Mouse (Mus musculus) neural tube, embryonic 10.5 days (tissue): Measurements from ENCODE around the gene Ror1.

ENCODE experiments used
- DNase-seq: peaks from one replicate; pipeline ENCODE4 v3.0.0-alpha.2; 2017; ENCODE audit warnings: low spot score; ENCODE audit errors: extremely low spot score

Ror1 gene

DNA sequence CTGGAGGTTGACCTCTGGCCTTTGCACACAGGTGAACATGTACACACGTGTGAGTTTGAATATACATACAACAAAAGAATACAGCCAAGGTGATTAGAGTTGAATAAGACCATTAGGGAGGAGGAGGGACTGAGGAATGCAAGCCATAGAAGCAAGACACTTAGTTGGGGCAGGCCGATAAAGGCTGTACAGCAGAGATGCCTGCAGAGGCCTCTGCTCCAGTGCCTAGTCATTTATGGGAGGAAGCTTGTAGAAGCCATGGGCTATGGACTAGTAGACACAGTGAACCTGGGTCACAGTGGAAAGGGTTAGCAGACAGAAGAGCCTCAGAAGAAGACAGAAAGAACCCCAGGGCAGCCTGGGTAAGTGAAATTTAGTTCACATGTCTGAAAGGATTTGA lies 155.7 kb downstream of the Ror1 start:
- no peak for DNase-seq

DNA sequence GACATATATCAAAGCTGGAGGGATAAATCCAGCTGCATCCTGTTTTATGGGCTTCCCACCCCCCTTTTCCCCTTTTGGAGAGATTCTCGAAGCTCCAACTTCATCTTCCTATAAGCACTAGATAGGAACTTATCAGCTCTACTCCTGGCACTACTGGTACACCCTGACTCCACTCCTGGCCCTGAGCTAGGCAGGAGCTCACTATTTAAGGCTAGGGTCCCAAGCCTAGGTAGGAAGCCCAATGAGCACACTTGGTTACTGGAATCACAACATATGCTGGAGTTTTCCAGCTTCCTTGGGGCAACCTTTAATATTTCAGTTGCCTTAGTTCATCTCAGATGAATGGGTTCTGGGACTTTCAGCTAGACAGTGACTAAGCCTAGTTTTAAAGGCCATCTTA lies 156.5 kb downstream of the Ror1 start:
- no peak for DNase-seq

DNA sequence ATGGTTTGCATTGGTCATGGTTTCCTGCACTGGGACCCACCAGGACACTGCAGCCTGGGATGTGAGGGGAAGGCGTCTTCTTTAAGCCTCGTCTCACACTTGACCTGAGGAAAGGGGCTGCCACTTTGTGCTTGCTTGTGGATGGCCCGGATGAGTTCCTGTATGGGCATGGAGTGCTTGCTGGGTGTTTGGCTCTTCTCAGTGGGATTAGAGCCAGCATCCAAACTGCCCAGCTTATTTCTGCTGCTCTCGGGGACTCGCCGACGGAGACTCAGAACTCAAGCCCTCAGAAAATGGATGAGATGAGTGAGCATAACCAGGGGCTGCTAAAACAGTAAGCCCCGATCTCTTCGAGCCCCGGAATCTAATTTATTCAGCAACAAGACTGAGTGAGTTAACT lies 157.1 kb downstream of the Ror1 start:
- no peak for DNase-seq

DNA sequence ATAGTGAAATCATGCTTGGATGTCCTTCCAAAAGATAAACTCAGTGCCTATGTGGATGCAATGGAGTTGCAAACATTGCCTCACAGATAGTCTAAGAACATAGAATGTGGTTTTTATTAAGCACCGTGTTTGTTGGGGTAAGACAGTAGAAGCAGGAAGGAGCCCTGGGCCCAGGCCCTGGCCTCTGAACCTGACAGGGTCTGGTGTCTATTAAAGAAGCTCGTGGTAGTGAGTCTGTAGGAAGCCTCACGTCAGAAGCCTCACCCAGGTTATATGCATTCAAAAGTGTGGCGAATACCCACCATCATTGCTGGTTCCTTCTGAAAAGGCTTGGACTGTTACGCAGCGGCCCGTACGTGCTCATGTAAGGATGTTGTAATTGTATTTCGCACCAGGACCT lies 157.8 kb downstream of the Ror1 start:
- no peak for DNase-seq

DNA sequence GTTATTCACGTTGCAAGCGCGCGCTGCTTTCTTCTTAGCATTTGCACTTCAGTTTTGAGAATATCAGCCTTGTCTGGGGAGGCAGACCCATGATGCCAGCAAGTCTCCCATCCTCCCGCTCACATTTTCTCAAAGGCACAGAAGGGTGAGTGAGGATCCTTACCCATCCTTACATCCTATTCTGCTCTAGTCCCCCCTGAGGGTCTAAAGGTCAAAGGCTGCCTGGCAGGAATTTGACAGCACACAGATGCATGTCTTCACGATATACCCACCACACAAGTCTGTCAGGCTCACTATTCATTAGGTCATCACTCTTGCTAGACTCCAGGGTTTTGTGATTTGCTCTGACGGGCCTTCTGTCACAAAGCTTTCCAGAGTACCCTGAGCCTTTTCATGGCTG lies 158.2 kb downstream of the Ror1 start:
- no peak for DNase-seq

DNA sequence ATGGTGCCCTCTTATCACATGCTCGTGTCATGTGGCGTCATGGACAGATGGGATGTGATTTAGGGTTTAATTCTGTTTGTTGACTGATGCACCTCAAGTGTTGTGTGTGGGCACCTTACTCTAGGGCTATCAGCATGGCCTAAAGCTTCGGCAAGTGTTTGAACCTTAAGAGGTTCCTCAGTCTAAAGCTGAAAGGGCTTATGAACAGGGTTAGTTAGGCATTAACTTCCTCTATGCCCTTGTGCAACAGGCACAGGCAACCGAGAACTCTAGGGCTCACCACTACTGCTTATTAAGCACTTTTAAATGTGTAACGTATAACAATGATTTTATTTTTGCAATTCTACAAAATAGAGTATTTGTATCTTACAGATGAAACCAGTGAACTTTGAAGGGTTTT lies 162.9 kb downstream of the Ror1 start:
- no peak for DNase-seq

DNA sequence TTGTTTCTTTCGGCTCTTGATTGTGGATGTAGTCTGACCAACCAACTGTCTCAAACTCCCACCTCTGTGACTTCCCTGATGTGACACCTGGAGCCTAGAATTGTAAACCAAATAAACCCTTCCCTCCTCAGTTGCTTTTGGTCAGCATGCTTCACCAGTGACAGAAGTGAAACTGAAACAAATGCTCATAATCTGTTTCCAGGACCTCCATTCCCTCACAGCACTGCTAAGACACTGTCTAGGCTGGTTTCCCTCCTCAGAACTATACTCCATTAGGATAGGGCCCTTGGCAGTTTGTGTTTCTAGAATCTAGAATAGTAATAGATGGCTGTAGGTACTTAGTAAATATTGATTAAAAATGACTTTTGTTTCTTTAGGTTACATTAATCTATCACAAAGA lies 168.3 kb downstream of the Ror1 start:
- DNase-seq, result no peak

DNA sequence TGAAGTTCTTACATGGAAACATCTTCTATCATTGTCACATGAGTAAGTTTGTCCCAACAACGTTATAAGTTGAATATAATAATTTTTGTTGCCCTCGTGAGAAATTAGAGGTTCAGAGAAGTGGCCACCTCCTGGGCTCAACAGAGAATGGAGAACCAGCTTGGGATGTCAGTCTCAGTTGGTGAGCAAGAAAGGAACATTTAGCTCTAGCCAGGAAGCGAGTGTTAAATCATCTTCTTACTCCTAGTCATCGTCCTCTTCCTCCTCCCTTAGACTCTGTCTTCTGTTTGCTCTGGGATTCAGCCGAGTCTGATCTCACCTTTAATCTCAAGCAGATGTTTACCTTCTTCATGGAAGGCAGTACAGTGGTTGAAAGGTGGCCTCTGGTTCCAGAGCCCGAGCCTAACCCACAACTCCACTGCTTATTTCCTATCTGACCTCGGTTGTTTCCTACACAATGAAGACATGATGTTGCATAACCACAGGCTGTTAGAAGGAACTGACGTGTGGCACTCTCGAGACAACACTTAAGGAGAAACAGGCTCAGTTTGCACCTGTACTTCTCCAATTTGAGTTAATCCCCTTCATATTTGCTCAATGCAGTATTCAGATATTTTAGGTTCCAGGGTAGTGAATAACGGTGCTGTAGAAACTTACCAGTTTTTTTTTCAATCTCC lies 175.6 kb downstream of the Ror1 start:
- DNase-seq, result no peak

DNA sequence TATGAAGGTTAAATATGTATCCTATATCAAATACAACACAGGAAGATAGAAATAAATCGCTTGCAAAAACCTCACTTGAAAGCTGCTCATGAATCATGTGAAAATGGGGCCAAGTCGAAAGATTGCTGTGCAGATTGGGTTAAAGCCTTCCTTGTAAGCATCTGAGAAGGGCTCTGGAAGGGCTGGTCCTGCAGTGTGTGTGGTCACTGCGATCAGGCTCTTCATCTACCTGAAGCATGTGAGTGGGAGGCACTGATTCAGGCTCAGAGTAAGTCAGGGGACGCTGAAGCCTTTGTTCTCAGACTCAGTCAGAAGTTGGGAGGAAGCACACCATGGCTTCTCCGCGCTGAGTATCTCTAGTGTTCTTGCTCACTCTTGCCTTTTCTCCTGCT lies 176.1 kb downstream of the Ror1 start:
- DNase-seq, result no peak

DNA sequence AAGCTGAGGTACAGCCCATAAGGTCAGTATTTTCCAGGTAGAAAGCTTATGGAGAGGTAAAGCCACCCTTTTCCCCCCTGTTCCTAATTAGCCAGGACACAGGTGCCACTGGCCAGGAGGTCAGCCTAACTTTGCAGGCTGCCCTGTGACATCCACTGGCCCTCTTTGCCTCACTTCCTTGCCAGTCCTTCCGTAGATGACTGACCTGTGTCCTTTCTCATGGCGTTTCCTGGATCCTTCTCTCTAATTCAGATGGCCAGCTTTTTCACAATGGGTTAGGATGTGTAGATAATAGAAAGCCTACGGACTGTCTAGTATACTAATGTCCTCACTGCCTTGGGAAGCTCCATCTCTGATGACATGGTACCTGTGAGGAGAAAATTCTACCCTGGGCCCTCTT lies 177.8 kb downstream of the Ror1 start:
- no peak for DNase-seq

DNA sequence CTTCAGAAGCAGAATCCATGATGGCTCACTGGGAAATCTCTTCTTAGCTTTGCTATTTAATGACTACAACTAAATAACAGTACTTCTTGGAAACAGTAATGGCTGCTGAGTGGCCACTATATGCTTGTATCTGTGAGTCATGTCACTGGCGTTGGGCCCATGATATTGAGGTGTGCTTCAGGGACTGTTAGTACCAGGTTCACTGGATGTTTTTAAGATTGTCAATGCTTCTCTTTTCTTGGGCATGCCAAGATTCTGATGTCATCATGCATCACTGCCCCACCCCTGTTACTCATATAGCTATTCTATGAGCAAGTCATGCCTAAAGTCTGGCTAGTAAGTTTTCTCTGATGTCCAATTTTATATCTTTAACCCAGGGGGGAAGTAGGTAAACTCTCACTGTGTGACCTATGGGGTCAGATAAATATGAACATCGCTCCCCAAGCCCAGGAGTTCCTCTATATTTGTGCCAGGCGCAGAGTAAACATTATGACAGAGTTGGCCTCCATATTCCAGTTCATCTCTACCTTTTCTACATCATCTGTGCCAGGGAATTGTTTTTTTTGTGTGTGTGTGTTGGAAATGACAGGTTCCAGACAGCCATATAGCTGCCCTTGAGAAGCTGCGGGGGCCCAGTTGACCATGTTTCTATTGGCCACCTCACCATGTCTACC lies 178.4 kb downstream of the Ror1 start:
- no peak for DNase-seq

DNA sequence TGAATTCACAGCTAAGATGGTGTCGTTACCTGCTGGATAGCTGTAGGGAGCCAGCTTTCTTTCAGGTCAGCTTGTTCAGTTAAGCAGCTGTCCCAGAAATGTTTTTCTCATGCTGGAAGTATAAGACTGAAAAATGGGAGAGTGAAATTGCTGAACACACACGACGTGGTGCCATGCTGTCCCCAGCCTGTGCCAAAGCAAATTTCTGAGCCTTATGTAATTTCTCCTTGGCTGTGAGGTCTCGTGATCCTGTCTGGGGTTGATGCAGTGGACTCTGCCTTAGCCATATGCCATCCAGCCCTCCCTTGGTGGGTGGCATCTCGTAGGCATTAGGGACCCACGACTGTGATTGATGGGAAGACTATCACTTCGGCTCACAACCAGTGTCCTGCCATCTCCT lies 180.9 kb downstream of the Ror1 start:
- DNase-seq, result no peak

DNA sequence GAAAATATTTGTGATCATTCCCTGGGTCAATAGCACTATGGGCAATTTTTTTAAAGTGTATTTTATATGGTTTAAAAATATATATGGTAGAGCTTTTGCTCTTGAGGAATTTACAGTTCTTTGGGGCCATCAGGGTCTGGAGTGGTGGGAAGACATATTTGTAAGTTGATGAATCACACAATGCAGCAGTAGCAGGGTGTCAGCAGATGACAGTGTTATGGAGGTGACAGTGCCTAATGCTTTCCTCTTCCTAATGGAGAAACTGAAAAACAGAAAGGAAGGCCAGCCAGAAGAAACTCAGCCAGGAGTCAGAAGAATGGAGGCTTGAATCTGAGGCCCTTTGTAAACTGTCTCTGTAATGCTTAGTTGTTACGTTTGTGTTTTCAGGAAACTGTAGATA lies 181.4 kb downstream of the Ror1 start:
- DNase-seq, result no peak

DNA sequence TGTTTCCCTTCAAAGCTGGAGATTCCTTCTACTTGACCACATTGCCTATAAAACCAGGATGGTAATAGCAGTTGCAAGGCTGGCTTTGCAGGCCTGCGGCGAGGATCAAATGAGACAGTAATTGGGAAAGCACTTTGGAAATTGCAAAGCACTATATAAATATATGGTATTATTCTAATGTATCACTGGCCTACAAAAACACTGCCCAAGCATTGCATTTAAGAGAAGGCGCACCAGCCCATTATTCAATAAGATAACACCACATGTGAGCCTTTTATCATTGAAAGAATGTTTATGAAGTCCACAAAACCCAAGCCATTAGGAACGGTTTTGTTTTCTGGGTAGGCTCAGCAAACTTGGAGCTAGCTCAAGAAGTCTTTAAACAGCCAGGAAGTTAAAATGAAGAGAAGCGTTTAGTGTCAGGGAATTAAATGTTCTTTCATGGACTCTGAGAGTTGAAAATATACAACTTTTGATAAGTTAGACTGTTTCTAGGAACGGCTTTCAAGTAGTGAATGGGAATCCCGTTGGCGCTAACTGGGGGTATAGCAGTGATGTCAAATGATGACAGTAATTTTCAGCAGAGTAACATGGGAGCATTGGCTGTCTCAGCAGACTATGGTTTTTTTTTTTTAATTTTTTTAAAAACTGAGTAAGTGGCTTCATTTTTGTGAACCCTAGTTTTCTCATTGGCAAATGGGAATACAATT lies 187.7 kb downstream of the Ror1 start:
- DNase-seq, result no peak

DNA sequence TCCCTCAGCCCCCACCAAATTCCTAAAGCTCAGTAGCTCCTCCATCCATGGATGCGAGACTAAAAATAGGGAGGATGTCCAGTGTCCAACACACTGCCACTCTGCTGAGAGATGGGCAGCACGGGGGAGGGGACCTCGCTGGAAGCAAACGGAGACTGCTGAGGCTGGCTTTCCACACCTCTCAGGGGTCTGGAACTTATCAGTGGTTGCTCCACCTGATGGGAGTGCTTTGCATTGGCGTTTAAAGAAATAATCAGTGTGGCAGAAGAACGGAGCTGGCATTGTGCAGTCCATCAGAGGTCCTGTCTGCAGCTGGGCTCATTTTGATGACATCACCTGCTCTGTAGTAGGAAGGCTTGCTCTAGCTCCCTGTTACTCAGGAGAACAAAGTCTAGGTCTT lies 188.9 kb downstream of the Ror1 start:
- DNase-seq, result peak; percentile 6

DNA sequence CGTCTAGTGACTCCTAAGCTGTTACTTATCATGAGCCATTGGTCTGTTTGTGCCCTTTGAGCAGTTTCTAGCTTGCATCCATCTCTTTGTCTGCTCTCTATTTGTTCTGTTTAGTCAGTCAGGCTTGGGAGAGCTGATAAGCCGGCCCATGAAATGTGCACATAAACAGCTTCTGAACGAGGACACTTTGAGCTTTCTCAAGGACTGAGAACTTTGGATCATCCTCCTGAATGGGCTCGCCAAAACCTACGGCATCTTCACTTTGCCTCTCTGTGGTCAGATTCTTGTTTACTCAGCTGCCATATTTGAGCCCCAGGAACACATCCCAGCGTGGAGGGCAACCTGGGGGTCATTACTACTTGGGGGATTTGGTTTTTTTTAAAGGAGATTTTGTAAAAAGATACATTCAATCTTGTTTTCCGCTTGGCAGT lies 190.5 kb downstream of the Ror1 start:
- peak; percentile 10 for DNase-seq

DNA sequence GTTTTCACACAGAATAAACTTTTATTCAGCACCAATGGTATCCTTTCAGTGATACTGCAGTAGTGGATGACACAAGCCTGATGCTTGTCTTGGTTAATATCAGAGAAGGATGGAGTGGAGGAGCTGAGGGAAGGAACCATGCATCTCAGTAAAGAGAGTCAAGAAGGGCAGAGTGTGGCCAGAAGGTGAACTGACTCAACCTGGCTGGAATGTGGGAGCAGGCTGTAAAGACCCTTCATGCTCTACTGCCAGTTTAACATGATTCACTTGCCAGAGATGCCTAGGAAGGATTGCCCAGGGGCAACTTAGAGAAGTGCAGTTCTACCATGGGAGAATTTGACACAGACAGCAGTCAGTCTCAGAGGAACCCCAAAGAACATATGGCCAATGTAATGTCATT lies 191.2 kb downstream of the Ror1 start:
- DNase-seq, result peak; percentile 10

DNA sequence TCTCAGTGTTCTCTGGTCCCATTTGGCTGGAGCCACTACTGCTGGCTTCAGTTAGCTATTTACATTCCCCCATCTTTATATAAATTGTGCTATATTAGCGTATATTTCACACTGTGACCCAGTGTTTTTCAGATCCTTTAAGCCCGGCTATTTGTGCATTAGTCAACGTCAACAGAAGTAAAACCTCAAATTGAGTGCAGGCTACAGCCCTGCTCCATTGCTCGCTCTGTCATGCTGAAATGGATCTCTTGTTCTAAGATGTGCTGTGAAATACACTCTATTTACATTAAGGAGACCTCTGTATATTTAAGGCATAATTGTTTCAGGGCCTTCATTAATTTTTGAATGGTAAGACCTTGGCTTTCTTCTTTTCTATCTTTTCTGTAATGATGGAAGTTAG lies 192.2 kb downstream of the Ror1 start:
- no peak for DNase-seq

DNA sequence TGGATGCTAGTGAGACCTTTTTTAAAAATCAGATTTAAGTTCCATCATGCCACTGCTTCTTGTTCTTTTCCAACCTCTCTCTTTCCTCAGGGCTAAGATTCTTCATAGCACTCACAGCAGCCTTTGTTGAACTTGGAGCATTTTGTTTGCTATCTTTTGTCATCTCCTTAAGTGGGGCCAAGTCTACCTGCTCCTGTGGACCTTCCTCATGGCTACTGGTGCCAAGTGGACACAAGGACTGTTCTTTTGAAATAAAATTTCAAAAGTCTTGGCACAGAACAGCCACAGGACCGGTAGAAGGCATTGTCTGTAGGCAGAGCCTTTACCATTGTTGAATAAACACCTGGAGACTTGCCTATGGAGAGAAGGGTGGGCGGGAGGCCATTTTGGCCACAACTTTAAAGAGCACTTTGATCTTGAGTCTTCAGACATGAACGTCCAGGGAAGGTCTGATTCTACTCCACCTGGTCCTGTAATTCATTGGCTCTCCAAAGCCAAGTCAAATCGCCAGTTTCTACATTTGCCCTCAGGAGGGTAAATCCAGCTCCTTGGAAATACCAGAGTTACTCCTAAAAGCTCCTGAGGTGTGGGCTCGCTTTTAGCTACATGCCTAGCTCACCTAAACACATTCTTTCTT lies 195.5 kb downstream of the Ror1 start:
- DNase-seq, result peak; percentile 7

DNA sequence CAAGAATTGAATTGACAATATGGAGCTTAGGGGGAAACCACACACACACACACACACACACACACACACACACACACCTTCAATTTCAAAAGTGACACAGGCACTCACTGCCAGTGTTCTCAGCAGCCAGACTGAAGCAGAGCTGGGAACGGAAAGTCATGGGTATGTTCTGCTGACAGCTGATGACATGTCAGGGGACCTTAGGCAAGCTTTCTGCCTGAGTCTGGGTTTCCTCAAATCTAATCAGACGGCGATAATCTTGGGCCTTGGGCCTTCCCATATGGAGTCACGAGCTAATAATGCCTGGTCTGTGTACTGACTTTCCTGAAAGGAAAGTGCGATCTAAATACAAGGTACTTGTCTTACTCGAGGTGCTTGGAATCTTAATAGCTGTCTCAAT lies 202.1 kb downstream of the Ror1 start:
- DNase-seq, result no peak

DNA sequence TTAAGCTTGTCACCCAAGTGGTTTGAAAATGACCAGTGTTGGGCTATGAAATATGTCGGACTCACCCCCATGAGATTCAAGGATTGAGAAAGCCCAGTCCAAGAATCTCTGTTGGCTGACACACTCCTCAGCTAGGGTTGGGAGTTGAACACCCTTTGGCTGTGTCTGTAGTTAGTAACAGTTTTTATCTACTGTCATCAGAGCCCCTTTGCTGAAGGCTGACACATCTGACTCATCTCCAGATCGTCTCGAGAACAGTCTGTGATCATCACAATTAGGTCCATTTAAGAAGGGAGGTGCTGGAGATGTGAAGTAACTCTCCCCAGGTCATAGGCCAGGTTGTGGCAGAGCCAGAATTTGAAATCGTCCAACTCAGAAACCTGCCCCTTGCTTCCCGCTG lies 203.0 kb downstream of the Ror1 start:
- DNase-seq, result no peak

DNA sequence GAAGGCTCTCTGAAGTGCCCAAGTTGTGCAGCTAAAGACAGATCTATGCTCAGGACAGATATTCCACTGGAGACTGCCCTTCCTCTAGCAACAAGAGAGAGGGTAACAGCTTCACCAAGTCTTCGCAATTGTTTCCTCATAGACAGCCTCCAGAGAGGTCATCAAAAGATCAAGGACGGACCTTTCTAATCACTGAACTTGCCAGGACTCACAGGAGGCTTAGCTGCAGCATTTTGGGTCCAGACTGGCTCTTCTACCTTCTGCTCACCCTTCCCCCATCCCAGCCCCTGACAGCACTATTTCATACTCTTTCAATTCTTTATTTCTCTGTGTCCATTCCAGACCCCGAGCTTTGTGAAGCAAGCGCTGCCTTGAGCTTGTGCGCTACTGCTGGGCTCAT lies 204.6 kb downstream of the Ror1 start:
- DNase-seq, result no peak
